Comparison of ENCODE assay signal across 12 mouse cellular contexts in the genomic region with DNA sequence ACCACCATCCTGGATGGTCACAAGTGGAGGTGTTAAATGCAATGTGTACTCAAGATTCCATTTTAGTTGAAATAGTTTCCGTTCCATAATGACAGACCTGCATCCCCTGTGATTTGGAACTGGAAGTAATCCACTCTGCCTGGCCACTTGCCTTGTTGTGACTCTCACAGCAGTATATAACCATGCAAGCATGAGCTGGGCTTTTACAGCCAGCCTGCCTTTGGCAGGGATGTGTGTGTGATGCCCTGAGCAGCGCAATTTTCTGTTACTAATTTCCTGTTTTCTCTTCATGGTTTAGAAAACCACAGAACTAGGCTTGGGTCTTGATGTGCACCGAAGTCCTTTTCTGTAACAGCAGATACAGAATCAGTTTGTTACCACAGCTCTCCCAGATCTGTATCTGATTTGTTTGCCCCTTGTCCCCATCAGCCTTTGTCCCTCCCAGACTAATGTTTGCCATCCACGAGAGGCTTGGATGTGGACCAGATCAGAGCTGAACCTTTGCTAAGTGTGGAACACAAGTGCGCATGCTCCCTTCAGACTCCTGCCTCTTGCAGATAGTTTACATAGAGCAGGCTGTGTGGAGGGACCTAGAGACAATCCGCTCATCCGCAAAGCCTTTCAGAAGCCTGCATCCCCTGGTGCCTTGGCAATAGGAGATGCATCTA. TPM values are rescaled to one million over a fixed set of nuclear protein-coding genes. Genes with fewer than 3 reads are reported as not detected.
DNase-seq lines count a peak whose midpoint lies in the region; ATAC-seq and TF ChIP-seq lines count a peak whose summit lies in the region.
"Had no signal": no experiment of that assay in that cellular context is flagged by ENCODE, and none has a peak within 500 bp of the region (broad histone marks: within the 10 kb centered on the region; RNA-seq: fewer than 3 reads in every experiment).

No protein-coding gene starts in this region.

- H3K4me2 ChIP-seq in lung, postnatal 0 days (replicated peaks; ENCODE audit: low read depth, low read length), result no peak overlapping the region
- H3K4me2 ChIP-seq in liver, embryonic 16.5 days (ENCODE audit: low read depth, low read length), result no peak overlapping the region
- H3K4me2 ChIP-seq: lung, embryonic 14.5 days had no signal

- no peak for TF ChIP-seq CTCF in lung, postnatal 0 days (IDR thresholded peaks at IDR 0.05)
- TF ChIP-seq CTCF in brain, embryonic 14.5 days (IDR thresholded peaks at IDR 0.05; ENCODE audit: borderline replicate concordance, extremely low read depth, insufficient read depth, insufficient read length), result no peak

- H3K9ac ChIP-seq in lung, postnatal 0 days (replicated peaks; ENCODE audit: low read depth), result no peak overlapping the region
- H3K9ac ChIP-seq in liver, embryonic 16.5 days (ENCODE audit: low read depth, low read length), result no peak overlapping the region
- H3K9ac ChIP-seq: lung, embryonic 14.5 days had no signal

- no peaks in the 10 kb centered on the region for H3K9me3 ChIP-seq in lung, postnatal 0 days (ENCODE audit: low read length)
- H3K9me3 ChIP-seq in liver, embryonic 16.5 days (replicated peaks; ENCODE audit: control insufficient read depth, low read length), result no peaks in the 10 kb centered on the region
- H3K9me3 ChIP-seq: heart, embryonic 10.5 days had no signal

- H3K4me3 ChIP-seq in lung, postnatal 0 days (ENCODE audit: low read depth, low read length), result no peak overlapping the region
- no peak overlapping the region for H3K4me3 ChIP-seq in liver, embryonic 16.5 days (ENCODE audit: low read depth, low read length)
- H3K4me3 ChIP-seq: heart, embryonic 10.5 days had no signal

- peak; percentile 56 for DNase-seq in lung, postnatal 0 days (ENCODE audit: low spot score)
- no peak for DNase-seq in lung, postnatal 4 days
- DNase-seq in brain, embryonic 14.5 days (ENCODE audit: low read depth), result peak; percentile 29
- no peak for DNase-seq in adrenal gland, adult 18-20 months (ENCODE audit: low spot score in 2 of 2)
- DNase-seq in gastrocnemius, postnatal 10 days, result no peak
- DNase-seq: kidney, postnatal 14 days; lung, embryonic 14.5 days had no signal

- H3K27ac ChIP-seq in lung, postnatal 0 days (ENCODE audit: low read length), result no peak overlapping the region
- H3K27ac ChIP-seq in liver, embryonic 16.5 days (ENCODE audit: low read length), result 0 out of 2 replicates have a peak overlapping the region, but pooled peaks have one; percentile 41
- H3K27ac ChIP-seq: heart, embryonic 10.5 days had no signal

- no peaks in the 10 kb centered on the region for H3K36me3 ChIP-seq in lung, postnatal 0 days (ENCODE audit: insufficient read depth, low read length)
- H3K36me3 ChIP-seq in liver, embryonic 16.5 days (ENCODE audit: control insufficient read depth, insufficient read depth), result no peaks in the 10 kb centered on the region

- no peaks in the 10 kb centered on the region for H3K27me3 ChIP-seq in lung, postnatal 0 days (replicated peaks; ENCODE audit: insufficient read depth, low read length)
- H3K27me3 ChIP-seq in liver, embryonic 16.5 days (ENCODE audit: control insufficient read depth, insufficient read depth, low read depth, low read length), result no peaks in the 10 kb centered on the region

- ATAC-seq in lung, postnatal 0 days, result no peak; the same call in 1 of the 2 replicates
- ATAC-seq in hematopoietic stem cell, adult 5-6 weeks (replicated peaks in 1 of 2; ENCODE audit: insufficient read depth in 1 of 2, low FRiP score in 2 of 2, low TSS enrichment in 1 of 2, low read depth in 1 of 2, poor library complexity in 2 of 2, severe bottlenecking in 2 of 2), result peak; percentile 22 to 47; a peak in 2 of 4 replicates
- peak; percentile 79 for ATAC-seq in liver, embryonic 16.5 days (ENCODE audit: low read depth)
- ATAC-seq: activated CD4-positive, CD25-positive, alpha-beta regulatory T cell, adult 4 months; hindbrain, embryonic 16.5 days had no signal

- no peak for TF ChIP-seq POLR2A in brain, embryonic 14.5 days (IDR thresholded peaks at IDR 0.05; ENCODE audit: borderline replicate concordance, extremely low read depth, insufficient read depth, insufficient read length, poor library complexity, severe bottlenecking)

- H3K4me1 ChIP-seq in lung, postnatal 0 days (ENCODE audit: insufficient read depth, low read depth, low read length), result peaks cover 5% of the 10 kb centered on the region; the same call in 1 of the 2 replicates
- H3K4me1 ChIP-seq in liver, embryonic 16.5 days (ENCODE audit: control insufficient read depth, low read depth, low read length), result peaks cover 37% of the 10 kb centered on the region

- no peak for TF ChIP-seq EP300 in lung, postnatal 0 days (IDR thresholded peaks at IDR 0.05)

- 62% methylated on average over 7 of the region's 7 CpGs for WGBS in lung, postnatal 0 days
- WGBS in liver, embryonic 16.5 days (ENCODE audit: insufficient replicate concordance), result 39% methylated on average over 7 of the region's 7 CpGs

RNA-seq across cellular contexts. Expression of a gene that starts 8.2 kb away (rescaled TPM):
- 18.7 and 20.2 TPM in 2 replicates for polyA plus RNA-seq in lung, postnatal 0 days (2015; fragmentation: Nextera tagmentation; extraction: Ambion mirVana)
- 85.2 and 111 TPM in 2 replicates for polyA plus RNA-seq in brain, embryonic 14.5 days (2012; rRNA removed)
- 12.9 and 26.0 TPM in 2 replicates for total RNA-seq in hematopoietic stem cell, adult 5-6 weeks (2017)
- polyA plus RNA-seq in liver, embryonic 16.5 days (2015; fragmentation: Nextera tagmentation; extraction: Ambion mirVana), result 6.2 TPM in 2 replicates
- total RNA-seq in adrenal gland, adult 18-20 months (2021), result 10 to 100 TPM; 36.1 to 36.5 TPM
- 10 to 100 TPM; 24.6 to 26.6 TPM for total RNA-seq in gastrocnemius, postnatal 10 days (2021)

RNA-seq across cellular contexts. Expression of a gene that starts 22.5 kb away (rescaled TPM):
- polyA plus RNA-seq in lung, postnatal 0 days (2015; fragmentation: Nextera tagmentation; extraction: Ambion mirVana), result 5.8 and 6.2 TPM in 2 replicates
- polyA plus RNA-seq in brain, embryonic 14.5 days (2012; rRNA removed), result 4.5 and 6.9 TPM in 2 replicates
- total RNA-seq in hematopoietic stem cell, adult 5-6 weeks (2017), result 113 and 137 TPM in 2 replicates
- 7.2 and 8.2 TPM in 2 replicates for polyA plus RNA-seq in liver, embryonic 16.5 days (2015; fragmentation: Nextera tagmentation; extraction: Ambion mirVana)
- total RNA-seq in adrenal gland, adult 18-20 months (2021), result 1 to 10 TPM; 1.2 to 1.3 TPM
- 1 to 10 TPM; 3.6 to 7.5 TPM for total RNA-seq in gastrocnemius, postnatal 10 days (2021)

RNA-seq across cellular contexts. Expression of a gene that starts 43.2 kb away (rescaled TPM):
- 0.27 and 0.30 TPM in 2 replicates for polyA plus RNA-seq in lung, postnatal 0 days (2015; fragmentation: Nextera tagmentation; extraction: Ambion mirVana)
- polyA plus RNA-seq in brain, embryonic 14.5 days (2012; rRNA removed), result 18.5 and 26.5 TPM in 2 replicates
- total RNA-seq in hematopoietic stem cell, adult 5-6 weeks (2017), result 3.8 and 10.1 TPM in 2 replicates
- 0.12 and 0.21 TPM in 2 replicates for polyA plus RNA-seq in liver, embryonic 16.5 days (2015; fragmentation: Nextera tagmentation; extraction: Ambion mirVana)
- 1 to 10 TPM; 4.8 to 9.3 TPM for total RNA-seq in adrenal gland, adult 18-20 months (2021)
- total RNA-seq in gastrocnemius, postnatal 10 days (2021), result under 1 TPM; 0.56 to 0.63 TPM
- polyA plus RNA-seq: activated CD4-positive, CD25-positive, alpha-beta regulatory T cell, adult 4 months had no signal

RNA-seq across cellular contexts. Expression of a gene that starts 47.4 kb away (rescaled TPM):
- polyA plus RNA-seq in lung, postnatal 0 days (2015; fragmentation: Nextera tagmentation; extraction: Ambion mirVana), result 2.4 and 3.0 TPM in 2 replicates
- 13.9 and 18.3 TPM in 2 replicates for polyA plus RNA-seq in brain, embryonic 14.5 days (2012; rRNA removed)
- total RNA-seq in hematopoietic stem cell, adult 5-6 weeks (2017), result 2.2 and 3.8 TPM in 2 replicates
- 0.62 and 0.77 TPM in 2 replicates for polyA plus RNA-seq in liver, embryonic 16.5 days (2015; fragmentation: Nextera tagmentation; extraction: Ambion mirVana)
- total RNA-seq in adrenal gland, adult 18-20 months (2021), result 10 to 100 TPM; 70.6 to 70.7 TPM
- total RNA-seq in gastrocnemius, postnatal 10 days (2021), result 10 to 100 TPM; 30.2 to 31.5 TPM

Comparison
In these comparisons a context has a peak if more than half of its experiments do, and no peak if none do; other contexts are left out.
1. DNase-seq: peak in lung, postnatal 0 days (single experiment) and brain, embryonic 14.5 days (single experiment); none in lung, postnatal 4 days (0 of 2), adrenal gland, adult 18-20 months (0 of 2) and gastrocnemius, postnatal 10 days (single experiment).
2. RNA of a gene that starts 22.5 kb away (total RNA-seq): 113 to 137 TPM in hematopoietic stem cell, adult 5-6 weeks; 3.6 to 7.5 TPM in gastrocnemius, postnatal 10 days and 1.2 to 1.3 TPM in adrenal gland, adult 18-20 months; every median in the first group is over 10 times any median in the second.